In the genomic region with DNA sequence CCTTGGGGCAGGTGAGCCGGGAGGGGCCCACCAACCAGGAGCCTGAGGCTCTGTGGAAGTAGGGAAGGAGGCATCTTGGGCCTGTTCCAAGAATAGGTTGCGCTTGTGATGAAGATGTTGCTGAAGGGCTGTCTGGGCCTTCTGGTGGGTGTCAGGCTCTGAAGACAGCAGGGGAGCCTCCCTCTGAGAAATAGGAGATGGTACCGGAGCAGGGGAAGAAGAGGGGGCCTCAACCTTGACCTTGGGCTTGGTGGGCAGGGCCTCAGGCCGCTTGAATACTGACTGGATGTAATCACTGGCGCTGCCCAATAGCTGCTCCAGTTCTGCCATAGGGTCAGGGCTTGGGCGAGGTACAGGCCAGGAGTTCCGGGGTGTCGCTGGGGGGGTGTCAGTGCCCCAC, we compare ENCODE assay signal across 33 mouse cellular contexts.
"Had no signal": no experiment of that assay in that cellular context is flagged by ENCODE, and none has a peak within 500 bp of the region (broad histone marks: within the 10 kb centered on the region; RNA-seq: fewer than 3 reads in every experiment).

No protein-coding gene starts in this region.

- H3K9me3 ChIP-seq: limb, embryonic 10.5 days; limb, embryonic 12.5 days; limb, embryonic 13.5 days; limb, embryonic 15.5 days; liver, embryonic 12.5 days; liver, embryonic 13.5 days; liver, embryonic 15.5 days; lung, embryonic 15.5 days; megakaryocyte, embryonic 14.5 days; midbrain, embryonic 10.5 days; midbrain, embryonic 12.5 days; midbrain, embryonic 13.5 days; midbrain, embryonic 15.5 days; neural tube, embryonic 12.5 days; neural tube, embryonic 13.5 days had no signal

- H3K27ac ChIP-seq: limb, embryonic 10.5 days; limb, embryonic 12.5 days; limb, embryonic 13.5 days; limb, embryonic 15.5 days; liver, embryonic 12.5 days; liver, embryonic 13.5 days; liver, embryonic 14.5 days; liver, embryonic 15.5 days; lung, embryonic 15.5 days; macrophage; midbrain, embryonic 10.5 days; midbrain, embryonic 12.5 days; midbrain, embryonic 13.5 days; midbrain, embryonic 15.5 days; neural tube, embryonic 12.5 days; neural tube, embryonic 13.5 days had no signal

- ATAC-seq: liver, postnatal 0 days; lung, postnatal 0 days; midbrain, embryonic 16.5 days had no signal

- H3K4me3 ChIP-seq: limb, embryonic 10.5 days; limb, embryonic 12.5 days; limb, embryonic 13.5 days; limb, embryonic 15.5 days; liver, embryonic 12.5 days; liver, embryonic 13.5 days; liver, embryonic 15.5 days; lung, embryonic 15.5 days; megakaryocyte, embryonic 14.5 days; midbrain, embryonic 10.5 days; midbrain, embryonic 12.5 days; midbrain, embryonic 13.5 days; midbrain, embryonic 15.5 days; myocyte; neural tube, embryonic 12.5 days; neural tube, embryonic 13.5 days had no signal

- H3K4me1 ChIP-seq: limb, embryonic 10.5 days; limb, embryonic 12.5 days; midbrain, embryonic 10.5 days; midbrain, embryonic 12.5 days; midbrain, embryonic 15.5 days; neural tube, embryonic 12.5 days had no signal

- H3K27me3 ChIP-seq: limb, embryonic 12.5 days; limb, embryonic 13.5 days; limb, embryonic 15.5 days; liver, embryonic 12.5 days; liver, embryonic 13.5 days; liver, embryonic 15.5 days; lung, embryonic 15.5 days; megakaryocyte, embryonic 14.5 days; midbrain, embryonic 12.5 days; midbrain, embryonic 13.5 days; midbrain, embryonic 15.5 days; neural tube, embryonic 12.5 days; neural tube, embryonic 13.5 days had no signal

- DNase-seq: left cerebral cortex, postnatal 4 days; liver; liver, embryonic 13.5 days; liver, postnatal 0 days; lung, adult 18-20 months; lung, adult 2 months; lung, embryonic 14.5 days; lung, postnatal 10 days; lung, postnatal 14 days; lung, postnatal 36 days; lung, postnatal 4 days; midbrain, embryonic 14.5 days had no signal

- H3K4me2 ChIP-seq: limb, embryonic 12.5 days; limb, embryonic 13.5 days; limb, embryonic 15.5 days; liver, embryonic 11.5 days; liver, embryonic 12.5 days; liver, embryonic 13.5 days; liver, embryonic 15.5 days; lung, embryonic 14.5 days; lung, embryonic 15.5 days; midbrain, embryonic 11.5 days; midbrain, embryonic 12.5 days; midbrain, embryonic 13.5 days; midbrain, embryonic 15.5 days; neural tube, embryonic 12.5 days; neural tube, embryonic 13.5 days had no signal

- H3K9ac ChIP-seq: limb, embryonic 12.5 days; limb, embryonic 13.5 days; limb, embryonic 15.5 days; liver, embryonic 12.5 days; liver, embryonic 13.5 days; liver, embryonic 14.5 days; liver, embryonic 15.5 days; liver, postnatal 0 days; lung, embryonic 14.5 days; lung, embryonic 15.5 days; midbrain, embryonic 12.5 days; midbrain, embryonic 13.5 days; midbrain, embryonic 15.5 days; neural tube, embryonic 12.5 days; neural tube, embryonic 13.5 days had no signal
